Mouse (Mus musculus) cortical plate, adult 2 months (tissue): ENCODE data around the gene Bud23.

Experiments
- CTCF ChIP-seq: fragments of 200-500 bp; IDR thresholded peaks from 2 replicates; pipeline ENCODE4 v1.5.1; 2011; ENCODE audit warnings: mild to moderate bottlenecking, control low read depth, low read length; ENCODE audit not compliant: insufficient read depth; ENCODE audit errors: extremely low read depth
- POLR2A ChIP-seq: fragments of 200-500 bp; IDR thresholded peaks from 2 replicates; pipeline ENCODE4 v1.6.1; 2011; ENCODE audit warnings: mild to moderate bottlenecking, low read length, control low read depth; ENCODE audit not compliant: insufficient read depth; ENCODE audit errors: extremely low read depth

- no peak for TF ChIP-seq CTCF
- TF ChIP-seq POLR2A: no peak
These were observed 52.7 kb downstream of the Bud23 start for GRCm38 (mm10) chr5:135011809-135012613.
